Mouse (Mus musculus) cortical plate, adult 2 months (tissue): ENCODE data around the gene Tmem141.

ENCODE experiments used
- CTCF ChIP-seq: fragments of 200-500 bp; IDR thresholded peaks from 2 replicates; pipeline ENCODE4 v1.5.1; 2011; ENCODE audit warnings: mild to moderate bottlenecking, control low read depth, low read length; ENCODE audit not compliant: insufficient read depth; ENCODE audit errors: extremely low read depth
- POLR2A ChIP-seq: fragments of 200-500 bp; IDR thresholded peaks from 2 replicates; pipeline ENCODE4 v1.6.1; 2011; ENCODE audit warnings: mild to moderate bottlenecking, low read length, control low read depth; ENCODE audit not compliant: insufficient read depth; ENCODE audit errors: extremely low read depth

DNA sequence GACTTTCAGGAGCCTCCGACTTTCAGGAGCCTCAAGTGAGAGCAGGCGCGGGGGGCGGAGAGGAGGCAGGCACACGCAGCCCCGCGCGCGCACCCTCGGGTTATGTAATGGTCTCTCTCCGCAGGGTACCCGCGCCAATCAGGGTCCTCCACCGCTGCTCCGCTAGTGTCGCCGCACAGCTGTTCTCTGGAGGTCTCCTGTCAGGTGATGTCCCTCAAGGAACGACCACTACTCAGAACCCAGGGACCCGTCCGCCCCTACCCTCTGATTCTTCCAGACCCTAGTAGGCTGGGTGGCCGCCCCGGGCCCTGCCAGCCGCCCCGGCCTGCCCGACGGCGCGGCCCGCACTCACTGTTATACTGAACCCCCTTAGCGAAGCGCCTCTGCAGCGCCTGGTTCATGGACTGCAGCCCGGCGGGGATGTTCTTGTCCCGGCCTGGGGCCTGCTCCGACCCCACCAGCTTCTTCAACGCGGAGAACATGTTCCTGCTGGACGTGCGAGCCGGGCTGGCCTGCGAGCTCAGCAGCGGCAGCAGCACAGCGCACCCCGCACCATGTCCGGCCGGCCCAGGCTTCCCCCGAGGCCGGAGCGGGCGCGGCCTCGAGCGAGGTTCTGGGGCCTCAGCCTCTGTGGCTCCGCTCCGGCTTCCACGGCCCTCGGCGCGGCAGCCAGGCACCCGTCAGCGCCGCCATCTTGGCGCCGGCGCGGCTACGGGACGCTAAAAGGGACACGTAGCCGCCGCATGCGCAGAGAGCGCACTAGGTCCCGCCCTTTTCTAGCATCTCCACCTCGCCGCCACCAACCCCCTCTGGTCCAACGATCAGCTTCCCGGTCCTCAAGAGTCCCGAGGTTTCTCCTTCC is 13.8 kb downstream of the Tmem141 start, which contains the start of gene Rabl6:
- TF ChIP-seq CTCF (no peak), POLR2A (peak; percentile 85)
